Mouse (Mus musculus): ENCODE measurements at regions not wholly inside any gene's neighbourhood (a gene's known extent, or its start where the extent isn't known, plus 50 kb on each side); places are given as distances from the start of the nearest gene placed in this dataset.

GRCm38 (mm10) chr15:16313818-16314217 lies 414.7 kb upstream of the Cdh9 start:
- TF ChIP-seq CTCF (IDR thresholded peaks at IDR 0.05; ENCODE audit: low read depth) (no peak), EP300 (IDR thresholded peaks at IDR 0.05; ENCODE audit: low read depth) (no peak)

Data from liver, postnatal 0 days (tissue).